Mouse (Mus musculus): ENCODE measurements around the gene Lonp2.

GRCm38 (mm10) chr8:86692107-86692506, 68.3 kb downstream of the Lonp2 start:
- TF ChIP-seq CTCF (IDR thresholded peaks at IDR 0.05; ENCODE audit: borderline replicate concordance, insufficient read depth, low read length) (no peak), POLR2A (IDR thresholded peaks at IDR 0.05; ENCODE audit: low read depth, low read length) (no peak)

Measured in embryonic fibroblast, embryonic 13.5 days (primary cell).